Mouse (Mus musculus): ENCODE measurements at regions not wholly inside any gene's neighbourhood (a gene's known extent, or its start where the extent isn't known, plus 50 kb on each side); places are given as distances from the start of the nearest gene placed in this dataset.

GRCm38 (mm10) chr10:119054191-119055175, 184.5 kb upstream of the Dyrk2 start:
- peak; percentile 69 for DNase-seq (ENCODE audit: low read depth, low spot score)

- DNase-seq (ENCODE audit: low read depth, low spot score), result no peak
Observed at GRCm38 (mm10) chr10:119052441-119053041, 182.5 kb upstream of the Dyrk2 start.

GRCm38 (mm10) chr10:119051598-119051997, 181.6 kb upstream of the Dyrk2 start:
- no peak for DNase-seq (ENCODE audit: low read depth, low spot score)

GRCm38 (mm10) chr10:119050017-119050685, 180.1 kb upstream of the Dyrk2 start:
- peak; percentile 70 for DNase-seq (ENCODE audit: low read depth, low spot score)

GRCm38 (mm10) chr10:119048643-119049420, 178.8 kb upstream of the Dyrk2 start:
- DNase-seq (ENCODE audit: low read depth, low spot score), result no peak

- DNase-seq (ENCODE audit: low read depth, low spot score), result no peak
Observed at GRCm38 (mm10) chr10:119045059-119045458, 175.1 kb upstream of the Dyrk2 start.

- no peak for DNase-seq (ENCODE audit: low read depth, low spot score)
Observed at GRCm38 (mm10) chr10:119043069-119043468, 173.1 kb upstream of the Dyrk2 start.

GRCm38 (mm10) chr10:119040205-119040604, 170.2 kb upstream of the Dyrk2 start:
- DNase-seq (ENCODE audit: low read depth, low spot score), result no peak

- no peak for DNase-seq (ENCODE audit: low read depth, low spot score)
Observed at GRCm38 (mm10) chr10:119039732-119040131, 169.7 kb upstream of the Dyrk2 start.

- no peak for DNase-seq (ENCODE audit: low read depth, low spot score)
Observed at GRCm38 (mm10) chr10:119038991-119039390, 169.0 kb upstream of the Dyrk2 start.

GRCm38 (mm10) chr10:119037781-119038180, 167.8 kb upstream of the Dyrk2 start:
- no peak for DNase-seq (ENCODE audit: low read depth, low spot score)

- peak; percentile 18 for DNase-seq (ENCODE audit: low read depth, low spot score)
Observed at GRCm38 (mm10) chr10:119035863-119036262, 165.9 kb upstream of the Dyrk2 start.

- DNase-seq (ENCODE audit: low read depth, low spot score), result no peak
Observed at GRCm38 (mm10) chr10:119034396-119034795, 164.4 kb upstream of the Dyrk2 start.

GRCm38 (mm10) chr10:119031282-119032275, 161.6 kb upstream of the Dyrk2 start:
- DNase-seq (ENCODE audit: low read depth, low spot score), result no peak

GRCm38 (mm10) chr10:119028480-119029137, 158.6 kb upstream of the Dyrk2 start:
- no peak for DNase-seq (ENCODE audit: low read depth, low spot score)

GRCm38 (mm10) chr10:119027241-119027901, 157.4 kb upstream of the Dyrk2 start:
- no peak for DNase-seq (ENCODE audit: low read depth, low spot score)

- DNase-seq (ENCODE audit: low read depth, low spot score), result no peak
Observed at GRCm38 (mm10) chr10:119026291-119026690, 156.3 kb upstream of the Dyrk2 start.

- no peak for DNase-seq (ENCODE audit: low read depth, low spot score)
Observed at GRCm38 (mm10) chr10:119024425-119024824, 154.4 kb upstream of the Dyrk2 start.

- no peak for DNase-seq (ENCODE audit: low read depth, low spot score)
Observed at GRCm38 (mm10) chr10:119019082-119019481, 149.1 kb upstream of the Dyrk2 start.
